Mouse (Mus musculus): ENCODE results near the gene Atp11a. TPM values are rescaled to one million over a fixed set of nuclear protein-coding genes. Genes with fewer than 3 reads are reported as not detected.

Gene Atp11a
- polyA plus RNA-seq, 1 experiment from 2014 or later, result 10.3 TPM

- Histone ChIP-seq H3K4me1 (ENCODE audit: control insufficient read depth, insufficient read depth, low read length) (peaks cover 11% of the 10 kb centered on the region), H3K4me2 (ENCODE audit: low read length) (no peak overlapping the region), H3K9ac (ENCODE audit: low read depth, low read length) (peak overlapping the region; percentile 46), H3K36me3 (ENCODE audit: control insufficient read depth, insufficient read depth, low read length) (peaks cover 17% of the 10 kb centered on the region), H3K4me3 (ENCODE audit: low read depth, low read length) (no peak overlapping the region), H3K9me3 (replicated peaks; ENCODE audit: control insufficient read depth, low read length, poor library complexity, severe bottlenecking) (no peaks in the 10 kb centered on the region), H3K27me3 (ENCODE audit: control insufficient read depth, insufficient read depth, low read depth, low read length) (no peaks in the 10 kb centered on the region), H3K27ac (ENCODE audit: low read length) (peak overlapping the region; percentile 79)
- peak; percentile 82 for ATAC-seq
- WGBS, result 52% methylated on average over 7 of the region's 7 CpGs
These were observed 75.1 kb downstream of the Atp11a start for GRCm38 (mm10) chr8:12831659-12832589.

GRCm38 (mm10) chr8:12833616-12834015 lies 76.8 kb downstream of the Atp11a start:
- no peaks in the 10 kb centered on the region for H3K9me3 ChIP-seq (replicated peaks; ENCODE audit: control insufficient read depth, low read length, poor library complexity, severe bottlenecking)
- ATAC-seq, result no peak
- no peak overlapping the region for H3K4me2 ChIP-seq (ENCODE audit: low read length)
- 95% methylated on average over 5 of the region's 5 CpGs for WGBS
- H3K4me1 ChIP-seq (ENCODE audit: control insufficient read depth, insufficient read depth, low read length), result peaks cover 11% of the 10 kb centered on the region
- H3K9ac ChIP-seq (ENCODE audit: low read depth, low read length), result no peak overlapping the region
- no peak overlapping the region for H3K4me3 ChIP-seq (ENCODE audit: low read depth, low read length)
- H3K36me3 ChIP-seq (ENCODE audit: control insufficient read depth, insufficient read depth, low read length), result peaks cover 25% of the 10 kb centered on the region
- no peaks in the 10 kb centered on the region for H3K27me3 ChIP-seq (ENCODE audit: control insufficient read depth, insufficient read depth, low read depth, low read length)
- H3K27ac ChIP-seq (ENCODE audit: low read length), result no peak overlapping the region

GRCm38 (mm10) chr8:12840834-12841233 lies 84.0 kb downstream of the Atp11a start:
- no peak for ATAC-seq
- 93% methylated on average over 7 of the region's 7 CpGs for WGBS
- Histone ChIP-seq H3K4me1 (ENCODE audit: control insufficient read depth, insufficient read depth, low read length) (no peaks in the 10 kb centered on the region), H3K27ac (ENCODE audit: low read length) (no peak overlapping the region), H3K4me2 (ENCODE audit: low read length) (no peak overlapping the region), H3K27me3 (ENCODE audit: control insufficient read depth, insufficient read depth, low read depth, low read length) (no peaks in the 10 kb centered on the region), H3K4me3 (ENCODE audit: low read depth, low read length) (no peak overlapping the region), H3K9ac (ENCODE audit: low read depth, low read length) (no peak overlapping the region), H3K36me3 (ENCODE audit: control insufficient read depth, insufficient read depth, low read length) (peaks cover 53% of the 10 kb centered on the region), H3K9me3 (replicated peaks; ENCODE audit: control insufficient read depth, low read length, poor library complexity, severe bottlenecking) (no peaks in the 10 kb centered on the region)

- 95% methylated on average over 11 of the region's 11 CpGs for WGBS
- Histone ChIP-seq H3K4me1 (ENCODE audit: control insufficient read depth, insufficient read depth, low read length) (no peaks in the 10 kb centered on the region), H3K36me3 (ENCODE audit: control insufficient read depth, insufficient read depth, low read length) (peaks cover 51% of the 10 kb centered on the region), H3K4me2 (ENCODE audit: low read length) (no peak overlapping the region), H3K4me3 (ENCODE audit: low read depth, low read length) (no peak overlapping the region), H3K27ac (ENCODE audit: low read length) (no peak overlapping the region), H3K9ac (ENCODE audit: low read depth, low read length) (no peak overlapping the region), H3K9me3 (replicated peaks; ENCODE audit: control insufficient read depth, low read length, poor library complexity, severe bottlenecking) (no peaks in the 10 kb centered on the region), H3K27me3 (ENCODE audit: control insufficient read depth, insufficient read depth, low read depth, low read length) (no peaks in the 10 kb centered on the region)
- no peak for ATAC-seq
These were observed 85.7 kb downstream of the Atp11a start for GRCm38 (mm10) chr8:12842342-12842995.

DNA sequence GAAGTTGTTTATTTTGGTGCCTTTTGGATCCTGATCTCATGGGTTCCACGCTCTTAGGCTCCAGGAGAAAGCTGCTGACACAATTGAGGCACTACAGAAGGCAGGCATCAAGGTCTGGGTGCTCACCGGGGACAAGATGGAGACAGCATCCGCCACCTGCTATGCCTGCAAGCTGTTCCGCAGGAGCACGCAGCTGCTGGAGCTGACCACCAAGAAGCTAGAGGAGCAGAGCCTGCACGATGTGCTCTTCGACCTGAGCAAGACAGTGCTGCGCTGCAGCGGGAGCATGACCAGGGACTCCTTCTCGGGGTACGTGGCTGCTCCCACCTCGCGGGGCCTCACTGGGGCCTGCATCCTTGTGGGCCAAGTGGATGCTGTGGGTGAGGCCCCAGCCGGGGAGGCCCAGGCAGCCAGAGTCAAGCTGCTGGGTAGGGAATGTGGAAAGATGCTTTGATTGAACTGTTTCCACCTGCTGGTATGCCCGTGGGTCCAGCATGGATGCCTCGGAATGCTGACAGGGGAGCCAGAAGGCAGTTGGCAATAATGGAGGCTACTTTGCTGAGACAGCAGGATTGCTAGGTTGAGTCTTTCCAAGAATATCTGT lies 87.6 kb downstream of the Atp11a start:
- Histone ChIP-seq H3K4me3 (ENCODE audit: low read depth, low read length) (no peak overlapping the region), H3K4me1 (ENCODE audit: control insufficient read depth, insufficient read depth, low read length) (no peaks in the 10 kb centered on the region), H3K36me3 (ENCODE audit: control insufficient read depth, insufficient read depth, low read length) (peaks cover 58% of the 10 kb centered on the region), H3K27ac (ENCODE audit: low read length) (no peak overlapping the region), H3K9me3 (replicated peaks; ENCODE audit: control insufficient read depth, low read length, poor library complexity, severe bottlenecking) (no peaks in the 10 kb centered on the region), H3K27me3 (ENCODE audit: control insufficient read depth, insufficient read depth, low read depth, low read length) (no peaks in the 10 kb centered on the region), H3K9ac (ENCODE audit: low read depth, low read length) (no peak overlapping the region), H3K4me2 (ENCODE audit: low read length) (no peak overlapping the region)
- 95% methylated on average over 16 of the region's 16 CpGs for WGBS
- no peak for ATAC-seq

DNA sequence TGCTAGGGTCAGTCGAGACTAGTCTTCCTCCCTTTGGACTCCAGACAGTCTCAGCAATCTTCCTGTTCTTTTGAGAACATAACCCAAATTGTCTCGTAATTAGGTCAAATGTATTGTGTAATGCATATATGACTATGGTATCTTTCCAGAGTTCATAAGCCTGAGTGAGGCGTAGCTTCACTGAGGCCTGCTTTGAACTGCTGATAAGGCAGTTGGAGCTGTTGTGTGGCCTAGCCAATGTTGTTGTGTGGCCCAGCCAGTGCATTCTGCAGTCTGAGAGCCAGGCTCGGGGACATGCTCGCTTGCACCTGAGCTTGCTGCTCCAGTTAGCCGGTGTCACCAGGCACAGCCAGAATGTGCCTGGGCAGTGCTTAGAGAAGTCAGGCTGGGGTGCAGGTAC lies 89.6 kb downstream of the Atp11a start:
- ATAC-seq, result no peak
- 96% methylated on average over 6 of the region's 6 CpGs for WGBS
- Histone ChIP-seq H3K4me2 (ENCODE audit: low read length) (no peak overlapping the region), H3K36me3 (ENCODE audit: control insufficient read depth, insufficient read depth, low read length) (peaks cover 64% of the 10 kb centered on the region), H3K4me3 (ENCODE audit: low read depth, low read length) (no peak overlapping the region), H3K4me1 (ENCODE audit: control insufficient read depth, insufficient read depth, low read length) (no peaks in the 10 kb centered on the region), H3K9me3 (replicated peaks; ENCODE audit: control insufficient read depth, low read length, poor library complexity, severe bottlenecking) (no peaks in the 10 kb centered on the region), H3K27ac (ENCODE audit: low read length) (no peak overlapping the region), H3K9ac (ENCODE audit: low read depth, low read length) (no peak overlapping the region), H3K27me3 (ENCODE audit: control insufficient read depth, insufficient read depth, low read depth, low read length) (no peaks in the 10 kb centered on the region)

DNA sequence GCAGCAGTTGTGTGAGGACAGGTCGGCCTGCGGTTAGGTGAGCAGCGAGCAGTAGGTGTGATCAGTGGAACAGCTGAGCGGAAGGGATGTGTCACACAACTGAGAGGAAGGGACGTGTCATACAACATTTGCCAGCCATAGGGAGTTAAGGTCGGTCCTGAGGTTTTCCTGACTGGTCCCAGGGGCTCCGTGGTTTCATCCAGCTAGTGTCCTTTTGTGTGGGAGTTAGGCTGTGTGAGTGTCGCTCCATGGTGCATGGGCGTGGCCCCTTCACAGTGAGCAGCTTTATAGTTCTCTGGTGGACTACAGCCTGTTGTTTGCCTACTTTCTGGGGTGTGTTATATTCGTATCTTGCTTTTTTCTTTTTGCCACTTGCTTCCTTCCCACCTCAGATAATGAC lies 94.4 kb downstream of the Atp11a start:
- no peak overlapping the region for H3K27ac ChIP-seq (ENCODE audit: low read length)
- ATAC-seq, result no peak
- H3K4me2 ChIP-seq (ENCODE audit: low read length), result no peak overlapping the region
- WGBS, result 91% methylated on average over 10 of the region's 10 CpGs
- no peak overlapping the region for H3K9ac ChIP-seq (ENCODE audit: low read depth, low read length)
- peaks cover 41% of the 10 kb centered on the region for H3K36me3 ChIP-seq (ENCODE audit: control insufficient read depth, insufficient read depth, low read length)
- no peaks in the 10 kb centered on the region for H3K9me3 ChIP-seq (replicated peaks; ENCODE audit: control insufficient read depth, low read length, poor library complexity, severe bottlenecking)
- H3K4me1 ChIP-seq (ENCODE audit: control insufficient read depth, insufficient read depth, low read length), result no peaks in the 10 kb centered on the region
- no peak overlapping the region for H3K4me3 ChIP-seq (ENCODE audit: low read depth, low read length)
- H3K27me3 ChIP-seq (ENCODE audit: control insufficient read depth, insufficient read depth, low read depth, low read length), result no peaks in the 10 kb centered on the region

DNA sequence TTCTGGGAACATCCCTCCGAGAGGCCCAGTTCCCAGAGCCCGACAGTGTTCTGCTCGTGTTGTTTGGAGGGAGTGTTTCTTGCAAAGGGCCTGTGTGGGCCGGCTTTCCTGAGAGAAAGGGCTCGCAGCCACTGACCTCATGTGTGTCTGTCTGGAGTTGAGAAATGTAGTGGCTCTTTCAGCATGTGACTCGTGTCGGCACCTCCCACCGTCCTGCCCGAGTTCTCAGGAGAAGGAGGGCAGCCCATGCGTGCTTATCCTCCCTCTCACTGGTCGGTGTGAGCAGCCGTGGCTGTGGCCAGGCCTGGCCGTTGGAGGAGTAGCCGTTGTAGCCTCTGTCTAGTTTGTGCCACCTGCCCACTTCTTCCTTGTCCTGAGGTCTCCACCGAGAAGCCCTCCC lies 99.2 kb downstream of the Atp11a start:
- ATAC-seq, result no peak
- Histone ChIP-seq H3K4me2 (ENCODE audit: low read length) (no peak overlapping the region), H3K27ac (ENCODE audit: low read length) (no peak overlapping the region), H3K4me3 (ENCODE audit: low read depth, low read length) (no peak overlapping the region), H3K9me3 (replicated peaks; ENCODE audit: control insufficient read depth, low read length, poor library complexity, severe bottlenecking) (no peaks in the 10 kb centered on the region), H3K27me3 (ENCODE audit: control insufficient read depth, insufficient read depth, low read depth, low read length) (no peaks in the 10 kb centered on the region), H3K9ac (ENCODE audit: low read depth, low read length) (no peak overlapping the region), H3K36me3 (ENCODE audit: control insufficient read depth, insufficient read depth, low read length) (peaks cover 33% of the 10 kb centered on the region), H3K4me1 (ENCODE audit: control insufficient read depth, insufficient read depth, low read length) (no peaks in the 10 kb centered on the region)
- whole genome bisulfite sequencing, result 73% methylated on average over 15 of the region's 15 CpGs

- no peak overlapping the region for H3K27ac ChIP-seq (ENCODE audit: low read length)
- peaks cover 19% of the 10 kb centered on the region for H3K36me3 ChIP-seq (ENCODE audit: control insufficient read depth, insufficient read depth, low read length)
- H3K4me1 ChIP-seq (ENCODE audit: control insufficient read depth, insufficient read depth, low read length), result no peaks in the 10 kb centered on the region
- 88% methylated on average over 3 of the region's 3 CpGs for WGBS
- no peak overlapping the region for H3K9ac ChIP-seq (ENCODE audit: low read depth, low read length)
- H3K4me3 ChIP-seq (ENCODE audit: low read depth, low read length), result no peak overlapping the region
- no peak overlapping the region for H3K4me2 ChIP-seq (ENCODE audit: low read length)
- no peaks in the 10 kb centered on the region for H3K27me3 ChIP-seq (ENCODE audit: control insufficient read depth, insufficient read depth, low read depth, low read length)
- no peaks in the 10 kb centered on the region for H3K9me3 ChIP-seq (replicated peaks; ENCODE audit: control insufficient read depth, low read length, poor library complexity, severe bottlenecking)
- ATAC-seq, result no peak
These were observed 106.2 kb downstream of the Atp11a start for GRCm38 (mm10) chr8:12863061-12863460.
